Mouse (Mus musculus) frontal cortex, postnatal 14 days (tissue): ENCODE data around the gene Usp24.

Experiments
- DNase-seq, 2 experiments: peaks; one replicate each; pipeline ENCODE4 v3.0.0; 2022; ENCODE audit warnings: low spot score in 2 of 2

Usp24 gene

GRCm38 (mm10) chr4:106490620-106491019, 174.6 kb downstream of the Usp24 start:
- DNase-seq = no peak
